Mouse (Mus musculus) megakaryocyte, embryonic 14.5 days (primary cell): ENCODE data around the gene Pde4dip. TPM values are rescaled to one million over a fixed set of nuclear protein-coding genes. Genes with fewer than 3 reads are reported as not detected.

ENCODE experiments used
- H3K27me3 ChIP-seq: replicated peaks from 2 replicates; pipeline ENCODE3; 2012; ENCODE audit warnings: inconsistent platforms
- H3K36me3 ChIP-seq: replicated peaks from 2 replicates; pipeline ENCODE3; 2012; ENCODE audit warnings: low read length, inconsistent platforms, mixed read lengths
- H3K4me1 ChIP-seq: 2 replicates; pipeline ENCODE4 v1.6.1; 2012; ENCODE audit warnings: inconsistent platforms
- H3K4me3 ChIP-seq: replicated peaks from 2 replicates; pipeline ENCODE3; 2012; ENCODE audit warnings: moderate library complexity, mild to moderate bottlenecking, inconsistent platforms
- H3K9me3 ChIP-seq: 2 replicates; pipeline ENCODE4 v1.6.1; 2012; ENCODE audit warnings: inconsistent platforms
- FLI1 ChIP-seq: IDR thresholded peaks from 2 replicates; pipeline ENCODE4 v1.6.1; 2012; ENCODE audit warnings: low read length, inconsistent platforms, mixed read lengths
- GATA1 ChIP-seq: IDR thresholded peaks from 3 replicates; pipeline ENCODE4 v1.6.1; 2012; ENCODE audit warnings: mixed read lengths, low read length, inconsistent platforms, borderline replicate concordance
- polyA plus RNA-seq: library from polyadenylated mRNA; stranded (reverse); fragments of >175 nt; gene quantifications from 2 replicates; pipeline ENCODE4 v1.2.3, GENCODE M21; 2012; ENCODE audit warnings: low replicate concordance; ENCODE audit not compliant: insufficient read depth

The Pde4dip gene
- polyA plus RNA-seq, 1 experiment: 0.38 TPM

DNA sequence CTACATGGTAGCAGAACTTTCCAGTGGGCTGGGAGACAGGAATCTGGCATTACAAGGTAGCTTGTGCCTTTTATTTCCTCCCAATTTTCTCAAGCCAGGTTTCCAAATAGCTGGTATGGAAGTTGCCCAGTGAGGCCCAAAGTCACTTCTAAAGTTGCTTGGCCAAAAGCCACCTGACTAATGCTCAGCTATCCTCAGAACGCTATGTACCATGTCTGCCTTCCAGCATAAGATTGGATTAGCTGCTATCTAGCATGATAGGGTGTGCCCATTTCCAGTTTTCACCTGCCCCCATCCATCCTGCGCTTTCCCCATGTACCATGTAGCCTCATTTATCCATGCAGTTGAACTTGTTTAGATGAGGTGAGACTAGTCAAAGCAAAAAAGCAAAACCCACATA, 78.2 kb downstream of the Pde4dip start:
- H3K4me3 ChIP-seq: no peak overlapping the region
- no peaks in the 10 kb centered on the region for H3K4me1 ChIP-seq
- no peaks in the 10 kb centered on the region for H3K9me3 ChIP-seq
- peaks cover 10% of the 10 kb centered on the region for H3K27me3 ChIP-seq
- no peak for TF ChIP-seq GATA1
- no peak for TF ChIP-seq FLI1
- H3K36me3 ChIP-seq: no peaks in the 10 kb centered on the region

DNA sequence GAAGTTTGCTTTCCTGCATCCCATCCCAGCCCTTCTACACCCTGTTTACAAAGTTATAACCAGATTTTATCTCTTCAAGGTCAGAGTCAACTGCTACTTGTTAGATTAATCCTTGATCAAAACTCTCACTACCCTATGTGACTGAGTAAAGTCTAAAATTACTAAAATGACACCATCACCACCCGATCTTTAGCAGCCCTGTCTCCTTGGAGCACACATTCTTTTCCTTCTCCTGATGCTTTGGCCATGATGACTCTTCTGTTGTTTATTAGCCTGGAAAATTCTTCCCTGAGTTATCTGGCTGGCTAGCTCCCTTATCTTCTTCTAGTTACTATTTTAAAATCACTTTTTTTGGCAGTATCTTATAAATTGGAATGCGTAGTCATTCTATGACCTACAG, 82.9 kb downstream of the Pde4dip start:
- H3K4me3 ChIP-seq: no peak overlapping the region
- H3K9me3 ChIP-seq: no peaks in the 10 kb centered on the region
- H3K36me3 ChIP-seq: no peaks in the 10 kb centered on the region
- TF ChIP-seq GATA1 (no peak), FLI1 (no peak)
- peaks cover 3% of the 10 kb centered on the region for H3K27me3 ChIP-seq
- H3K4me1 ChIP-seq: peaks cover 8% of the 10 kb centered on the region

DNA sequence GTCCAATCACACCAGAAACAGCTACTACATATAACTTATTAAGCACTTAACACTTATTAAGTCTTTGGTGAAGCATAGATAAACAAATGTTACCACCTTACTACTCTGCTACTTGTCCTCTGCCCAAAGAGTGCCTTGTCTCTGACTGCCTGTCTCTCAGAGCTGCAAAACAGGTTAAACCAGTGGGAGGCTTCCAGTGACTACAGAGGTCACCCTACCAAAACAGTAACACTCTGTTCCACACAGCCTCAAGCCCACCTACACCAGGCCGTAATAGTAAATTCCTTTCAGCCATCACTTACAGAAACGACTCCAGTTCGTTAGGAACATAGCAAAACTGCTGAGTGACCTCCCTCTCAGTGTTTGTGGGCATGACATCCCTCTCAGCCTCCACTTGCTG, 84.8 kb downstream of the Pde4dip start:
- Histone ChIP-seq H3K4me3 (no peak overlapping the region), H3K36me3 (no peaks in the 10 kb centered on the region), H3K27me3 (peaks cover 1% of the 10 kb centered on the region), H3K4me1 (peaks cover 8% of the 10 kb centered on the region), H3K9me3 (no peaks in the 10 kb centered on the region)
- TF ChIP-seq GATA1 (no peak), FLI1 (no peak)

DNA sequence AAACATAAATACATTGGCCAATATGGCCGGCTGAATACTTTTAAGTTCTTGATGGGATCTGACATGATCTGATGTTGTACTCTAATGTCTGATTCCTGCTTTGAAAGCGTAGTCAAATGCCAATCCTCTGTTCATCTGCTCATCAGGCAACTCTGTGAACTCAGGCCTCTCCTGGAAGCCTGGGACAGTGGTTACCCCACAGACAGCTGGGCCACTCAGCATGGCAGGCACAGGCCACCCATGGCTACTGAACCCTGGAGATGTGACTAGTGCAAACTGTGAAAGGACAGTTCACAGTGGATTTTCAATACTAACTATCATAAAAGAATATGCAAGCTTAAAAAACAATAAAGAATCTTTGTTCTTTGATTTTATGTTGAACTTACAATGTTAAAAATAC, 85.6 kb downstream of the Pde4dip start:
- H3K27me3 ChIP-seq: peaks cover 1% of the 10 kb centered on the region
- no peaks in the 10 kb centered on the region for H3K9me3 ChIP-seq
- no peaks in the 10 kb centered on the region for H3K36me3 ChIP-seq
- H3K4me3 ChIP-seq: no peak overlapping the region
- TF ChIP-seq GATA1 (no peak), FLI1 (no peak)
- peaks cover 8% of the 10 kb centered on the region for H3K4me1 ChIP-seq

DNA sequence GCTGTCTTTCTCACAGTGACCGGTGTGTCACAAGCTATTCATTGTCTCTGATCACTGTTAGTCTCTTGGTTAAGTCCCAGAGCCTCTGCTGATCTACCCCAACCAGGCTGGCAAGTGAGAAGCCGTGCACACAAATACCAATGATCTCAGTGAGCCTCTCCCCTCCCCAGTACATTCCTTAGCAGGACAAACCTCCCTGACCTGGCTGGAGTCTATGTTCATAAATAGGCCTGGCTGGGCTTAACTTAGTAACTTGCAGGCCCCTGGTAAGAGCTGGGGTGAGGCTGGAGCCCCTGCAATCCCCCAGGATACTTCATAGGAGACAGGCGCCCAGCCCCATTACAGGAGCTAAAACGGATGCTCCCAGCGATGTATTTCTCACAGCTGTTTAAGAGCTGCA, 86.2 kb downstream of the Pde4dip start:
- Histone ChIP-seq H3K36me3 (no peaks in the 10 kb centered on the region), H3K9me3 (no peaks in the 10 kb centered on the region), H3K4me1 (peaks cover 8% of the 10 kb centered on the region), H3K4me3 (no peak overlapping the region), H3K27me3 (peaks cover 1% of the 10 kb centered on the region)
- no peak for TF ChIP-seq FLI1
- no peak for TF ChIP-seq GATA1

DNA sequence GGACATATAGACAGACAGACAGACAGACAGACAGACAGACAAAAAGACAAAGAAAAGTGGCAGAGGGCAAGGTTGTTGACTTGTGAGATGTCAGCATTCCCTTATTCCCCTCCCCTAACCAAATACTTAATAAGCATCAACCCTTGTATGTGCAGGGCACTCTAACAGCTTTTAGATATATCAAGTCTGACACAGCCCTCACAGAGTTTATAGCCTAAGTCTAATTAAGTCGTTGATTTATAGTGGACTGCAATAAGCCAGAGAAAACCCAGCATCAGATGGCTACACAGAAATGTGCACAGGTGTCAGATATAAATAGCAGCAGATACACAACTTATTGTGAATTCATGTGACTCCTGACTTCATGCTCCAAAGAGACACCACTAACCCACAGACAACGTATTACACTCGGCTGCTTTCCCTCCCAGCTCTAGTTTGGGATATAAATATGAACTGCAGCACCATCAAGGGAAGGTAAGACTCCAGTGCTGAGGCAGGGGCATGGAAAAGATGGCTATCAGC, 87.3 kb downstream of the Pde4dip start:
- H3K36me3 ChIP-seq: no peaks in the 10 kb centered on the region
- no peaks in the 10 kb centered on the region for H3K9me3 ChIP-seq
- peaks cover 1% of the 10 kb centered on the region for H3K27me3 ChIP-seq
- no peak overlapping the region for H3K4me3 ChIP-seq
- TF ChIP-seq GATA1: no peak
- no peak for TF ChIP-seq FLI1
- H3K4me1 ChIP-seq: peaks cover 8% of the 10 kb centered on the region

DNA sequence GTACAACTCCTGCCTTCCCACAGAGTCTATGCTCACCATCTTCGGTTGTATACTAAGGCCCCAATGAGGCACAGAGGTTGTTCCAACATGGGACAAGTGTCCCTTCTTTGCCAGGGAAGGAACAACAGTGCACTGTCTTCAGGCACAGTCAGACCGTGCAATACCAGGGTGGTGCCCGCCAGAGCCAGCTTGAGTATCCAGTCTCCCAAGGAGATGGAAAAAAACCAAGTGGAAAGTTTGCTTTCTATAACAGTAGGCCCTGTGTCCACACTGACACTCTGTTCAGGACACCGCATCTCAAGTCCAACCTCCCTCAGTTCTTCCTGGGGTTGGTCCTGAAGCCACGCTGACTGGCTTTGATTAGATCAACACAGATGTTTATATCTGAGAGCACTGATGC, 87.8 kb downstream of the Pde4dip start:
- H3K36me3 ChIP-seq: no peaks in the 10 kb centered on the region
- H3K4me1 ChIP-seq: peaks cover 8% of the 10 kb centered on the region
- peaks cover 1% of the 10 kb centered on the region for H3K27me3 ChIP-seq
- TF ChIP-seq FLI1: no peak
- TF ChIP-seq GATA1: no peak
- H3K9me3 ChIP-seq: no peaks in the 10 kb centered on the region
- H3K4me3 ChIP-seq: no peak overlapping the region

DNA sequence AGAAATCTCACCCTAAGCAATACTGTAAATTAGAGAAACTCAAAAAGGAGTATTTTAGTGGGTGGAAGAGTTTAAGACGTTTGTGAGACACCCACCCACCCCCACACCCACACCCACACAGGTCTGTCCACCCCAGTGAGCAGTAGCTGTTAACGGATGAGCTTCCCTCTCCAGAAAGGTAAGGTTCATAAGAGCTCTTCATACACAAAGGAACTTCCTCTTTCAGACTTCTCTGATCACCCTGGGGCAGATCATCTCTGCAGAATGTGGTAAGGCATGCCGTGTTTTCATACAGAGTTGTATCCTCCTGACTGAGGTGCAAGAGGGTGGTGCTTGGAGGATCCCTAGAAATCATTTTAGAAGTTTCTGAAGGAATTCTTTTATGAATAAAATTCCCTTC, 88.5 kb downstream of the Pde4dip start:
- peaks cover 1% of the 10 kb centered on the region for H3K27me3 ChIP-seq
- no peaks in the 10 kb centered on the region for H3K36me3 ChIP-seq
- H3K4me3 ChIP-seq: no peak overlapping the region
- no peaks in the 10 kb centered on the region for H3K9me3 ChIP-seq
- peaks cover 8% of the 10 kb centered on the region for H3K4me1 ChIP-seq
- TF ChIP-seq GATA1 (no peak), FLI1 (no peak)

DNA sequence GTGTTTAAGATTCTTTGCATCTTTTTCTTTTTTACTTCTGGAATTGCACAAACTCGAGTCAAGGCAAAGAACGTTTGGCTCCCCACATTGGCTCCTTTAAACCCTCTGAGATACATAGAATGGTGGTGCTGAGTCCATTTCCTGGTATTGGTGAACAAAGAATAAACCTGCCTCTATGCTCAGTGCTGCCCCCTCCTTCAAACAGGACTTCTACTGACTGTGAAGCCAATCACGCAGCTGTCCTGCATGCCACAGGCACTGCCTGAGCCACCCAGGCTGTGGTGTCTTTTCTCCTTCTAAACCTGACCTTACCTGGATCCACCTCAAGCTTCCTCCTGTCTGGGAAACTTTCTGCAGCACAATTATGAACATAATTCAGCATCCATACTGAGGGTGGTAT, 89.2 kb downstream of the Pde4dip start:
- Histone ChIP-seq H3K27me3 (peaks cover 1% of the 10 kb centered on the region), H3K4me3 (no peak overlapping the region), H3K9me3 (no peaks in the 10 kb centered on the region), H3K4me1 (peaks cover 8% of the 10 kb centered on the region), H3K36me3 (no peaks in the 10 kb centered on the region)
- TF ChIP-seq FLI1: no peak
- no peak for TF ChIP-seq GATA1

DNA sequence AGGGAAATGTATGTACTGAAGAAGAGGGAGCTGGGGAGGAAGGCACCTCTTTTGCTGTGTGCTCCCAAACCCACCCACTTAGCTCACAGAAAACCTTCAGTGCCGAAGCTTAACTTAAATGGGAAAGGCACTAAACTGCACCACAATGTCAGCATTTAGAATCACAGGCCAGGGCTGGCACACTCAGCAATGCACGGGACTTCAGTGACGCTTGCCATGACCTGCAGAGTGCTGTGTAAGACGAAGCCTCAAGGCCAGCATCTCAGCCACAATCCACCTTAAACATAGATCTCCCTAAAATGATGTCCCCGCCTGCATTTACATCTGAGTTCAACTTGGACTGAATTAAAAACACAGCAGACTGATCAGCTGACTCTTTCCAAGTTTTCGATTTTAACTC, 91.1 kb downstream of the Pde4dip start:
- no peak for TF ChIP-seq GATA1
- TF ChIP-seq FLI1: no peak
- no peak overlapping the region for H3K4me3 ChIP-seq
- no peaks in the 10 kb centered on the region for H3K9me3 ChIP-seq
- H3K36me3 ChIP-seq: no peaks in the 10 kb centered on the region
- no peaks in the 10 kb centered on the region for H3K4me1 ChIP-seq
- H3K27me3 ChIP-seq: peaks cover 7% of the 10 kb centered on the region

DNA sequence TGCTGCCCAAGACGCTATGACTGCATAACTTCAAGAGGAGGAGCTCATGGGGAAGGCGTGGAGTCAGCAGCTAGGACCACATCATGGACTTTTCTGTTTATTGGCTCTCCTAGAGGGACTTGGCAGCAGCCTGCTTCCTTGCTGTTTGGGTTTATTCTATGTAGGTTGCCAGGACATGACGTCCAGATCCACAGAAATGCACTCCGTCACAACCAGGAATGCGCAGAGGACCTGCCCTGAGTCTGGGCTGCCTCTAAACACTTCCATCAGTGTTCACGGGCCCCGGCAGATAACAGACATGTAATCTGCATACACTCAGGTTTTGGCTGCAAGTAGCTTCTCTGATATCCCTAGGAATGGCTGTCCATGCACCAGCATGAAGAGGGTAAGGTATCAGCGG, 94.5 kb downstream of the Pde4dip start:
- Histone ChIP-seq H3K4me1 (no peaks in the 10 kb centered on the region), H3K27me3 (peaks cover 5% of the 10 kb centered on the region), H3K9me3 (0 out of 2 replicates have a peak, but pooled peaks cover 4% of the 10 kb centered on the region), H3K36me3 (no peaks in the 10 kb centered on the region), H3K4me3 (no peak overlapping the region)
- TF ChIP-seq FLI1: no peak
- TF ChIP-seq GATA1: no peak
